Mouse (Mus musculus): ENCODE data around the gene Hspbap1.
A peak's percentile ranks its signal among the peaks of the same experiment; 100 is the strongest.

DNA sequence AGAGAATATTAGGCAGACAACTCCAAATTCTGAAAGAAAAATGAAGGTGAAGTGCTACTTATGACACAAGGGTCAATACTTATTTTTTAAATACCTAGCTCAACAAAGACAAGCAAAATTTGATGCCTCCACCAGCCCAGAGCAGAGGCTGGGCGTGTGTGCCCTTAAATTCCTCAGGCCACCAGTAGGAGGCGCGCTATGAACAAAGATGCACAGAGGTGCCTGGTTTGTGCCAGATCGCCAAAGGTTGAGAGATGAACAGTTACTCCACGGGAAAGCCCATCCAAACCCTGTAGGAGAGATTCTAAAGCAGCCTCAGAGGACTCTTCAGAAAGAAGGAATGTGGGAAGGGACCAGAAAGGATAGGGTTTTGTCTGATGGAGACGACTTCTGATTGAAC, 36.1 kb upstream of the Hspbap1 start:
- TF ChIP-seq CTCF (IDR thresholded peaks at IDR 0.05; ENCODE audit: extremely low read depth, insufficient read length, insufficient replicate concordance, low read depth, low read length) = peak; percentile 92
- TF ChIP-seq POLR2A (IDR thresholded peaks at IDR 0.05; ENCODE audit: low read depth, low read length) = no peak

Measured in small intestine, adult 2 months (tissue).